Mouse (Mus musculus) G1E (cell line): Measurements from ENCODE around the gene Reln.

Experiments used
- CTCF ChIP-seq: IDR thresholded peaks from 2 replicates; pipeline ENCODE4 v1.5.1; 2012; ENCODE audit warnings: low read depth, low read length, inconsistent platforms, mixed read lengths
- GATA1 ChIP-seq: IDR thresholded peaks from 2 replicates; pipeline ENCODE4 v1.6.1; 2012; ENCODE audit warnings: borderline replicate concordance, low read length, inconsistent platforms, mixed read lengths
- GATA2 ChIP-seq: IDR thresholded peaks from 2 replicates; pipeline ENCODE4 v1.6.1; 2012; ENCODE audit warnings: low read depth, low read length, inconsistent platforms, borderline replicate concordance
- POLR2AphosphoS5 ChIP-seq: IDR thresholded peaks from 2 replicates; pipeline ENCODE4 v1.6.1; 2012; ENCODE audit warnings: low read depth, low read length, inconsistent platforms; ENCODE audit not compliant: insufficient replicate concordance
- TAL1 ChIP-seq: conservative IDR thresholded peaks from 2 replicates; pipeline ENCODE4 v1.6.1; 2012; ENCODE audit warnings: low read depth, low read length, inconsistent platforms, mixed read lengths

DNA sequence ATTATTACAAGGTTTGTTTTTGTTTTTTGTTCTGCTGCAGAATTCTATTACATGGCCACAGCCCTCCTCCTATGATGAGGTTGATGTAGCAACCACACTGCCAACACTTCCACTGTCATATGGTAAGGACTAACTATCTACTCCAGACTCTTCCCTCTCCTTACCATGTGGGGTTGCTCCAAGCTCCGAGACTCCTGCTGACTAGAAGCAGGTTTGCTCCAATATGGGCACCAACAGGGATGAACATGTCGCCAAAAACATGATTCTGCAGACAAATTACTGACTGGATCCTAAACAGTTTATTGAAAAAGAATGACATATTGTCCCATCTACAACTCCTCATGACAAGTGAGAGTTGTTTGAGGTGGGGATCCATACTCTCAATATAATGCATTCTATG is 28.5 kb downstream of the Reln start:
- TF ChIP-seq TAL1 (no peak), CTCF (no peak), GATA1 (no peak), GATA2 (no peak), POLR2AphosphoS5 (no peak)
